Mouse (Mus musculus) heart, adult 2 months (tissue): ENCODE measurements around the gene Ostf1.

ENCODE experiments used
- CTCF ChIP-seq: fragments of 200-600 bp; IDR thresholded peaks from 2 replicates; pipeline ENCODE4 v1.8.1; 2022; ENCODE audit warnings: antibody characterized with exemption, mild to moderate bottlenecking, moderate library complexity
- EP300 ChIP-seq: fragments of 200-500 bp; IDR thresholded peaks from 2 replicates; pipeline ENCODE4 v1.6.1; 2011; ENCODE audit warnings: low read depth, low read length, control low read depth; ENCODE audit not compliant: insufficient read depth

DNA sequence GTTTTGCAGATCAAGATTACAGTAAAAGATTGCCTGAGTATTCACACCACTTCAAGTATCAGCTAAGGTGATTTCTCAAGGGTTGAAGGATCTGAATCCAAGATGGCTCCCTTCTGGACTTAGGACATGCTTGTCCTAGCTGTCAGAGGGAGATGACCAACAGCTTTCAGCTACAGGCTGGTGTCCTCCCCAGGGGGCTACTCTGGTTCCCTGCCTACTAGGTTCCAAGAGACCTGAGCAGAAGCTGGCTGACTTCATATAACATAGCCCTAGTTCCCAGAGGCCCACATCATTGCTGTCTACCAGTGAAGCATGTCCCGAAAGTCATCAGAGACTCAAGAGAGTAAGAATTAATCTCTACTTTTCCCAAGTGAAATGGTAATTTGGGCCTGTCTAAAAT is 62.1 kb downstream of the Ostf1 start:
- no peak for TF ChIP-seq CTCF
- TF ChIP-seq EP300: no peak
